Mouse (Mus musculus): ENCODE results near the gene Cux1. TPM values are rescaled to one million over a fixed set of nuclear protein-coding genes. Genes with fewer than 3 reads are reported as not detected.

The Cux1 gene
- polyA plus RNA-seq, 1 experiment, result 68.0 TPM

GRCm38 (mm10) chr5:136548776-136549175 lies 18.5 kb downstream of the Cux1 start:
- Histone ChIP-seq H3K4me1 (ENCODE audit: control insufficient read depth, insufficient read depth, low read length) (no peaks in the 10 kb centered on the region), H3K4me3 (ENCODE audit: insufficient read depth, low read length) (no peak overlapping the region), H3K27ac (ENCODE audit: insufficient read depth, low read length) (no peak overlapping the region)
- TF ChIP-seq POLR2A (IDR thresholded peaks at IDR 0.05; ENCODE audit: extremely low read depth, insufficient read depth, low read length) (no peak), CTCF (IDR thresholded peaks at IDR 0.05; ENCODE audit: extremely low read depth, insufficient read depth, low read length) (no peak)

DNA sequence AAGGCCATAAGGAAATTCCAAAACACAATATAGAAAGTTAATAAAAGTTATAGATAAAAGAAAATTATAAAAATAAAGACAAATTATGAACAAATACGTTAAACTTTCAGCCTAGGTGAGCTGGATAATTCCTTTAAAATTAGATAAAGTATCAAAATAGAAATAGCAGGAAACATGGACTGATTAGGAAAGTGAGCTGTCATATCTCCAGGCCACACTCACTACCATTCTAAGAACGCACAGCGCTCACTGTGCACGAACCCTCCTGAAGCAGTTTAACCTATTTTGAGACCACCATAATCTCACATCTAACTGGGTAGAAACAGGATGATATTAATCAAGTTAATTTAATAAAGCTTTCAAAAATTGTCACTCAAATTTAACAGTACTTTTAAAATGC lies 22.2 kb downstream of the Cux1 start:
- Histone ChIP-seq H3K27ac (ENCODE audit: insufficient read depth, low read length) (no peak overlapping the region), H3K4me1 (ENCODE audit: control insufficient read depth, insufficient read depth, low read length) (0 out of 2 replicates have a peak, but pooled peaks cover 1% of the 10 kb centered on the region), H3K4me3 (ENCODE audit: insufficient read depth, low read length) (no peak overlapping the region)
- TF ChIP-seq POLR2A (IDR thresholded peaks at IDR 0.05; ENCODE audit: extremely low read depth, insufficient read depth, low read length) (no peak), CTCF (IDR thresholded peaks at IDR 0.05; ENCODE audit: extremely low read depth, insufficient read depth, low read length) (no peak)

DNA sequence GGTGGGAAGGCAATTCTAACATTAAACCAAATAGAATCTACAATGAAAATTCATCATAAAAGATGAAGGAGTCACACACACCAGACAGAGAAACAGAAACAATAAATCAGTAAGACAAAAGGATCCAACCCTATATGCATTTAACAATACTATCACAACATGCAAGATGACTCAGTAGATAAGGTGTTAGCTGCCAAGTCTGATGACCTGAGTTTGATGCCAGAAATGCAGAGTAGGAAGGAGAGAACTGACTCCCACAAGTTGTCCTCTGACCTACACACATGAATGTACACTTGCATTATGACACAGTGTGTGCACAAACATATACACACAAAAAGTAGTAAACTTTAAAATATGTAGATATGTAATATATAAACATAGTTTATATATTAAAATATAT lies 24.1 kb downstream of the Cux1 start:
- Histone ChIP-seq H3K27ac (ENCODE audit: insufficient read depth, low read length) (no peak overlapping the region), H3K4me3 (ENCODE audit: insufficient read depth, low read length) (no peak overlapping the region), H3K4me1 (ENCODE audit: control insufficient read depth, insufficient read depth, low read length) (0 out of 2 replicates have a peak, but pooled peaks cover 1% of the 10 kb centered on the region)
- TF ChIP-seq POLR2A (IDR thresholded peaks at IDR 0.05; ENCODE audit: extremely low read depth, insufficient read depth, low read length) (no peak), CTCF (IDR thresholded peaks at IDR 0.05; ENCODE audit: extremely low read depth, insufficient read depth, low read length) (no peak)

DNA sequence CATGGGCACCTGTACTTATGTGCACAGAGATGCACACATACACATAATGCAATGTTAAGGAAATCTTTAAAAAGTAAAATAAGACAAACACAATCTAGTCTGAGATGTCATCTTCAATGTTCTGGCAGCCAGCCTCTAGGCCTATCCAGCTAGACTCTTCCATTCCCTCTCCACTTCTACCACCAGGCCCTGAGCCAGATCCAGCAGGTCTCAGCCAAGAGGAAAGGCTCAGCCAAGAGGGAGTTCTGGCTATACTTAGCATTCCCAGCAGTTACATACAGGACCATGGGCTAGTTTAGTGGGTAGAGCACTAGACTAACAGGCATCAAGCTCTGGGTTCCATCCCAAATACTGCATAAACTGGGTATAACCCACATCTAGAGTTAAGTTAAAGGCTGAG lies 26.3 kb downstream of the Cux1 start:
- H3K27ac ChIP-seq (ENCODE audit: insufficient read depth, low read length), result no peak overlapping the region
- no peak overlapping the region for H3K4me3 ChIP-seq (ENCODE audit: insufficient read depth, low read length)
- TF ChIP-seq CTCF (IDR thresholded peaks at IDR 0.05; ENCODE audit: extremely low read depth, insufficient read depth, low read length) (no peak), POLR2A (IDR thresholded peaks at IDR 0.05; ENCODE audit: extremely low read depth, insufficient read depth, low read length) (no peak)
- H3K4me1 ChIP-seq (ENCODE audit: control insufficient read depth, insufficient read depth, low read length), result 0 out of 2 replicates have a peak, but pooled peaks cover 1% of the 10 kb centered on the region

GRCm38 (mm10) chr5:136540055-136540838 lies 27.0 kb downstream of the Cux1 start:
- 0 out of 2 replicates have a peak, but pooled peaks cover 1% of the 10 kb centered on the region for H3K4me1 ChIP-seq (ENCODE audit: control insufficient read depth, insufficient read depth, low read length)
- no peak overlapping the region for H3K4me3 ChIP-seq (ENCODE audit: insufficient read depth, low read length)
- no peak overlapping the region for H3K27ac ChIP-seq (ENCODE audit: insufficient read depth, low read length)
- TF ChIP-seq CTCF (IDR thresholded peaks at IDR 0.05; ENCODE audit: extremely low read depth, insufficient read depth, low read length), result no peak
- no peak for TF ChIP-seq POLR2A (IDR thresholded peaks at IDR 0.05; ENCODE audit: extremely low read depth, insufficient read depth, low read length)

DNA sequence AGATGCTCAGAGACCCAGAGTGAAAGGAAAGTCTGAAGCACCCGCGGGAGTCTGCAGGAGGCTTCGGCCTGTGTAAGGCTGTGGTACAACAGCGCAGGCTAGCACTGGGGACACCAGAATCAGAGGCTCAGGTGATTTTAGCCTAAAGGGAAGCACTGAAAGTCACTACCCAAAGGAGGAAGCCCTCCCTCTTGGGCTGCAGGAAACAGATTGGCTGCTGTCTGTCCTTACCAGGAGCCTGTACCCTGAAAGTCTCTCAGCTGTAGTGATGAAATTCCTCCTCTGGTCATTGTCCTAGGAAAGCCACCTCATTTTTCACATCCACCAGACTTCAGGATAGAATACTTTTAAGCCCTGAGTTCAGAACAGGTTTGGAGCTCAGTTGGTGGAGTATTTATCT lies 30.5 kb downstream of the Cux1 start:
- TF ChIP-seq CTCF (IDR thresholded peaks at IDR 0.05; ENCODE audit: extremely low read depth, insufficient read depth, low read length), result no peak
- no peak for TF ChIP-seq POLR2A (IDR thresholded peaks at IDR 0.05; ENCODE audit: extremely low read depth, insufficient read depth, low read length)
- Histone ChIP-seq H3K4me3 (ENCODE audit: insufficient read depth, low read length) (no peak overlapping the region), H3K27ac (ENCODE audit: insufficient read depth, low read length) (no peak overlapping the region), H3K4me1 (ENCODE audit: control insufficient read depth, insufficient read depth, low read length) (peaks cover 1% of the 10 kb centered on the region; the same call in 1 of the 2 replicates)

- no peak for TF ChIP-seq POLR2A (IDR thresholded peaks at IDR 0.05; ENCODE audit: extremely low read depth, insufficient read depth, low read length)
- no peak for TF ChIP-seq CTCF (IDR thresholded peaks at IDR 0.05; ENCODE audit: extremely low read depth, insufficient read depth, low read length)
- Histone ChIP-seq H3K4me3 (ENCODE audit: insufficient read depth, low read length) (no peak overlapping the region), H3K4me1 (ENCODE audit: control insufficient read depth, insufficient read depth, low read length) (peaks cover 1% of the 10 kb centered on the region; the same call in 1 of the 2 replicates), H3K27ac (ENCODE audit: insufficient read depth, low read length) (no peak overlapping the region)
Measured at GRCm38 (mm10) chr5:136535976-136536725, 31.1 kb downstream of the Cux1 start.

DNA sequence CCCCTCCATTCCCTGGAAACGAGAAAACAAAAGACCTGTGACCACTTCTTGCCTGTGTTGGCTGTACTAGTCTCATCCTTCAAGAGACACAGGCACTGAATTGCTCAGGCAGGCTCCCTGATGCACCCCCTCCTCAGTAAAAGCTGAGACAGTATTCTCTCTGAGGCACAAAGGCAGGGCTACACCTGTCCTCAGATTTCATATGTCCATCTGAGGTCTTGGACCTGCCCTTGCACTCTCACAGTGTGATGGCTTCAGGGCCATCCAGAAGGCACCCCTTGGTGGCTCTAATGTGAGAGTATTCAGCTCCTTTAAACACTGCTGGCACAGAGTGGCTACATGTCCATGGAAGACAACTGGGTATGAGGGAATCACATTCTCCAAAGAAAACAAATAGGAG lies 32.1 kb downstream of the Cux1 start:
- no peak overlapping the region for H3K4me3 ChIP-seq (ENCODE audit: insufficient read depth, low read length)
- peaks cover under 1% of the 10 kb centered on the region; the same call in 1 of the 2 replicates for H3K4me1 ChIP-seq (ENCODE audit: control insufficient read depth, insufficient read depth, low read length)
- no peak for TF ChIP-seq POLR2A (IDR thresholded peaks at IDR 0.05; ENCODE audit: extremely low read depth, insufficient read depth, low read length)
- TF ChIP-seq CTCF (IDR thresholded peaks at IDR 0.05; ENCODE audit: extremely low read depth, insufficient read depth, low read length), result no peak
- no peak overlapping the region for H3K27ac ChIP-seq (ENCODE audit: insufficient read depth, low read length)

DNA sequence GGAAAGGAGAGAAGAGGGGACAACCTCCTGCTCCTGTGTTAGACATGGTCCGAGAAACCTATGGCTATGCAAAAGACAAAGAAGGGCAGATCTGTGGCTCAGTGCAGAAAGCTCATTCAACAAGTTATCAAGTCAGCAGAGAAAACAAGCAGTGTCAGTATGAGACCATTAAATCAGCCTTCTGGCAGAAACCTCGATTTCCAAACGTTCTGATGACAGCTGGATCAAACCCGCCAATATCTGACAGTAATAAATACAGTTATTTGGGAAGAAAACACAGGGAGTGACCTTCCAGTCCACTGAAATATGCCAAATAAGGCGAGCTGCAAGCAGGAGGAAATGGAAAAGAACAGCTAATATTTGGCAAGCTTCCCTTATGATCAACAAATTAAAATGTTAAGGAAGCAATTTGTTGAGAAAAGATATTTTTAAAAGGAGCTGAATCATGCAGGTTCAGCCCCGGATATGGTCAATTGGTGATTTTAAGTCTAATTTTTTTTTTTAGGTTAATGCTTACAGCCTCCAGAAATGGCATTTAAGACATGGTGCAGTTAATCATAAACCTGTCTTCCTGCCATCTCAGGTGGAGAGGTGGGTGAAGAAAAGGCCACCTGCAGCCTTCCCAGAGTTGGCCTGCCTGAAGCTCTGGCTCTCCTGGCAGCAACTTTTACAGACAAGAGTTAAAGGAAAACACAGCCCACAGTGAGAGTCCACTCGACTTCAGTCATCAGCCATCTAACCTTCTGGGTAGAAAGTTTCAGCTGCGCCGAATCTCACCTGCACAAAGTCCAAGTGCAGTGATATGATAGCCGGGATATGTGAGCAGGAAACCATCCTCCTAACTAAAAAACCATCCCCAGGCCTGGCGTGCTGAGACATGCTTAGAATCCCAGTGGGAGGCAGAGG lies 33.7 kb downstream of the Cux1 start:
- no peak for TF ChIP-seq CTCF (IDR thresholded peaks at IDR 0.05; ENCODE audit: extremely low read depth, insufficient read depth, low read length)
- TF ChIP-seq POLR2A (IDR thresholded peaks at IDR 0.05; ENCODE audit: extremely low read depth, insufficient read depth, low read length), result no peak
- no peak overlapping the region for H3K27ac ChIP-seq (ENCODE audit: insufficient read depth, low read length)

More for the DNA sequence above, 33.7 kb downstream of the Cux1 start:
- Histone ChIP-seq H3K4me1 (ENCODE audit: control insufficient read depth, insufficient read depth, low read length) (no peaks in the 10 kb centered on the region; the same call in 1 of the 2 replicates), H3K4me3 (ENCODE audit: insufficient read depth, low read length) (no peak overlapping the region)
